Mouse (Mus musculus) lung, embryonic 14.5 days (tissue): Measurements from ENCODE around the gene Tmem94. TPM values are rescaled to one million over a fixed set of nuclear protein-coding genes. Genes with fewer than 3 reads are reported as not detected.

Source experiments
- ATAC-seq: fragments of 200-750 bp; cut with Nextera tagmentation; 2 replicates; pipeline ENCODE4 v1.8.0; 2017; ENCODE audit warnings: mild to moderate bottlenecking, moderate TSS enrichment, moderate library complexity; ENCODE audit not compliant: insufficient read depth
- DNase-seq: peaks from one replicate; pipeline ENCODE4 v3.0.0-alpha.2; 2015
- H3K27ac ChIP-seq: fragments of 300-500 bp; sonication (generic); 2 replicates; pipeline ENCODE4 v1.5.1; 2014; ENCODE audit warnings: low read depth, mild to moderate bottlenecking, moderate library complexity
- H3K27me3 ChIP-seq: fragments of 300-500 bp; sonication (generic); 2 replicates; pipeline ENCODE4 v1.6.1; 2014; ENCODE audit warnings: low read length, control low read depth; ENCODE audit not compliant: insufficient read depth
- H3K36me3 ChIP-seq: fragments of 300-500 bp; sonication (generic); 2 replicates; pipeline ENCODE4 v1.6.1; 2014; ENCODE audit warnings: control low read depth; ENCODE audit not compliant: insufficient read depth
- H3K4me1 ChIP-seq: fragments of 300-500 bp; sonication (generic); 2 replicates; pipeline ENCODE4 v1.6.1; 2014; ENCODE audit warnings: antibody characterized with exemption, control low read depth; ENCODE audit not compliant: insufficient read depth
- H3K4me2 ChIP-seq: fragments of 300-500 bp; sonication (generic); 2 replicates; pipeline ENCODE4 v1.6.1; 2014; ENCODE audit warnings: mild to moderate bottlenecking
- H3K4me3 ChIP-seq: fragments of 300-500 bp; sonication (generic); 2 replicates; pipeline ENCODE4 v1.5.1; 2014; ENCODE audit warnings: low read depth, low read length
- H3K9ac ChIP-seq: fragments of 300-500 bp; sonication (generic); 2 replicates; pipeline ENCODE4 v1.6.1; 2014
- H3K9me3 ChIP-seq: fragments of 300-500 bp; sonication (generic); 2 replicates; pipeline ENCODE4 v1.6.1; 2016; ENCODE audit warnings: low read depth, low read length, control low read depth
- CTCF ChIP-seq: IDR thresholded peaks from 2 replicates; pipeline ENCODE4 v1.5.1; 2016; ENCODE audit warnings: antibody characterized with exemption, low read depth
- WGBS: fragments of 180-500 bp; shearing (Covaris S2); extraction: QIAGEN DNeasy Blood & Tissue Kit; methylation state at CpG from one replicate; pipeline ENCODE4 v1.1.7; 2014; 5-methylcytosine and 5-hydroxymethylcytosine counted together
- polyA plus RNA-seq: library from polyadenylated mRNA; unstranded; fragments of >200 nt; fragmentation: Nextera tagmentation; extraction: Ambion mirVana; gene quantifications from 2 replicates; pipeline ENCODE4 v1.2.1, GENCODE M21; 2014

Gene Tmem94
- polyA plus RNA-seq, 1 experiment from 2014 or later: 20.9 TPM

GRCm38 (mm10) chr11:115792353-115792752 is 27.1 kb downstream of the Tmem94 start:
- H3K9me3 ChIP-seq: no peaks in the 10 kb centered on the region
- ATAC-seq (no peak), DNase-seq (no peak)
- peaks cover 93% of the 10 kb centered on the region for H3K36me3 ChIP-seq
- H3K4me1 ChIP-seq: no peaks in the 10 kb centered on the region
- H3K9ac ChIP-seq: no peak overlapping the region
- no peak for TF ChIP-seq CTCF
- no peaks in the 10 kb centered on the region for H3K27me3 ChIP-seq
- H3K4me2 ChIP-seq: no peak overlapping the region
- no peak overlapping the region for H3K27ac ChIP-seq
- 83% methylated on average over 14 of the region's 14 CpGs for WGBS
- no peak overlapping the region for H3K4me3 ChIP-seq

GRCm38 (mm10) chr11:115796898-115797297 is 31.7 kb downstream of the Tmem94 start:
- WGBS: 70% methylated on average over 15 of the region's 15 CpGs
- H3K9me3 ChIP-seq: no peaks in the 10 kb centered on the region
- H3K4me3 ChIP-seq: no peak overlapping the region
- H3K27ac ChIP-seq: no peak overlapping the region
- H3K4me2 ChIP-seq: no peak overlapping the region
- no peak for DNase-seq
- no peak for TF ChIP-seq CTCF
- no peak overlapping the region for H3K9ac ChIP-seq
- H3K27me3 ChIP-seq: no peaks in the 10 kb centered on the region
- H3K4me1 ChIP-seq: no peaks in the 10 kb centered on the region
- no peak for ATAC-seq
- H3K36me3 ChIP-seq: peaks cover 98% of the 10 kb centered on the region

- WGBS: 74% methylated on average over 9 of the region's 9 CpGs
- DNase-seq: no peak
- H3K9ac ChIP-seq: no peak overlapping the region
- no peaks in the 10 kb centered on the region for H3K27me3 ChIP-seq
- no peak overlapping the region for H3K4me3 ChIP-seq
- peaks cover 98% of the 10 kb centered on the region for H3K36me3 ChIP-seq
- H3K9me3 ChIP-seq: no peaks in the 10 kb centered on the region
- no peak overlapping the region for H3K4me2 ChIP-seq
- H3K4me1 ChIP-seq: no peaks in the 10 kb centered on the region
- no peak overlapping the region for H3K27ac ChIP-seq
- no peak for ATAC-seq
- TF ChIP-seq CTCF: no peak
Measured at GRCm38 (mm10) chr11:115797665-115798064, 32.4 kb downstream of the Tmem94 start.

- no peak overlapping the region for H3K4me2 ChIP-seq
- no peaks in the 10 kb centered on the region for H3K27me3 ChIP-seq
- no peak overlapping the region for H3K27ac ChIP-seq
- no peak for TF ChIP-seq CTCF
- H3K9me3 ChIP-seq: no peaks in the 10 kb centered on the region
- DNase-seq (no peak), ATAC-seq (no peak)
- no peaks in the 10 kb centered on the region for H3K4me1 ChIP-seq
- H3K4me3 ChIP-seq: no peak overlapping the region
- H3K9ac ChIP-seq: no peak overlapping the region
- peaks cover 93% of the 10 kb centered on the region for H3K36me3 ChIP-seq
- WGBS: 87% methylated on average over 18 of the region's 18 CpGs
Measured at GRCm38 (mm10) chr11:115800981-115801380, 35.7 kb downstream of the Tmem94 start.

- WGBS: 89% methylated on average over 24 of the region's 24 CpGs
- H3K4me2 ChIP-seq: no peak overlapping the region
- no peak; the same call in 1 of the 2 replicates for TF ChIP-seq CTCF
- H3K9me3 ChIP-seq: no peaks in the 10 kb centered on the region
- no peak for DNase-seq
- no peak overlapping the region for H3K9ac ChIP-seq
- H3K27ac ChIP-seq: no peak overlapping the region
- H3K27me3 ChIP-seq: no peaks in the 10 kb centered on the region
- no peak overlapping the region for H3K4me3 ChIP-seq
- peaks cover 89% of the 10 kb centered on the region for H3K36me3 ChIP-seq
- ATAC-seq: no peak
- no peaks in the 10 kb centered on the region for H3K4me1 ChIP-seq
Measured at GRCm38 (mm10) chr11:115803072-115803709, 38.0 kb downstream of the Tmem94 start.

GRCm38 (mm10) chr11:115805005-115805404 is 39.8 kb downstream of the Tmem94 start:
- H3K4me2 ChIP-seq: no peak overlapping the region
- H3K36me3 ChIP-seq: peaks cover 70% of the 10 kb centered on the region
- TF ChIP-seq CTCF: no peak
- H3K27ac ChIP-seq: no peak overlapping the region
- no peak overlapping the region for H3K4me3 ChIP-seq
- ATAC-seq: no peak; the same call in 1 of the 2 replicates
- H3K4me1 ChIP-seq: peaks cover 15% of the 10 kb centered on the region
- 94% methylated on average over 7 of the region's 7 CpGs for whole genome bisulfite sequencing
- DNase-seq: no peak
- no peaks in the 10 kb centered on the region for H3K27me3 ChIP-seq
- H3K9me3 ChIP-seq: no peaks in the 10 kb centered on the region
- no peak overlapping the region for H3K9ac ChIP-seq

- Histone ChIP-seq H3K4me3 (no peak overlapping the region), H3K4me2 (no peak overlapping the region), H3K4me1 (peaks cover 25% of the 10 kb centered on the region), H3K27ac (no peak overlapping the region), H3K27me3 (no peaks in the 10 kb centered on the region), H3K9me3 (no peaks in the 10 kb centered on the region), H3K9ac (no peak overlapping the region), H3K36me3 (peaks cover 65% of the 10 kb centered on the region)
- DNase-seq (no peak), ATAC-seq (no peak)
- 90% methylated on average over 10 of the region's 10 CpGs for WGBS
- no peak for TF ChIP-seq CTCF
Measured at GRCm38 (mm10) chr11:115806154-115806553, 40.9 kb downstream of the Tmem94 start.

GRCm38 (mm10) chr11:115807306-115807705 is 42.1 kb downstream of the Tmem94 start:
- H3K4me1 ChIP-seq: peaks cover 35% of the 10 kb centered on the region
- ATAC-seq: no peak
- DNase-seq: no peak
- H3K9me3 ChIP-seq: no peaks in the 10 kb centered on the region
- no peak overlapping the region for H3K4me2 ChIP-seq
- no peak overlapping the region for H3K4me3 ChIP-seq
- H3K9ac ChIP-seq: no peak overlapping the region
- 78% methylated on average over 6 of the region's 6 CpGs for WGBS
- peaks cover 62% of the 10 kb centered on the region for H3K36me3 ChIP-seq
- no peak overlapping the region for H3K27ac ChIP-seq
- no peak for TF ChIP-seq CTCF
- H3K27me3 ChIP-seq: no peaks in the 10 kb centered on the region
